Mouse (Mus musculus) midbrain, postnatal 0 days (tissue): Measurements from ENCODE around the gene Gm9922. TPM values are rescaled to one million over a fixed set of nuclear protein-coding genes. Genes with fewer than 3 reads are reported as not detected.

Source experiments
- ATAC-seq: fragments of 200-750 bp; cut with Nextera tagmentation; 2 replicates; pipeline ENCODE4 v1.8.0; 2017; ENCODE audit warnings: moderate number of reproducible peaks, mild to moderate bottlenecking, moderate TSS enrichment, moderate library complexity; ENCODE audit not compliant: low FRiP score
- DNase-seq: peaks from one replicate; pipeline ENCODE4 v3.0.0-alpha.2; 2015; ENCODE audit warnings: low spot score
- H3K27ac ChIP-seq: fragments of 300-500 bp; sonication (generic); 2 replicates; pipeline ENCODE4 v1.5.1; 2014; ENCODE audit warnings: low read depth, mild to moderate bottlenecking, low read length, mixed read lengths
- H3K27me3 ChIP-seq: fragments of 300-500 bp; sonication (generic); 2 replicates; pipeline ENCODE4 v1.6.1; 2014; ENCODE audit warnings: low read length, control low read depth, mixed read lengths; ENCODE audit not compliant: insufficient read depth
- H3K36me3 ChIP-seq: fragments of 300-500 bp; sonication (generic); 2 replicates; pipeline ENCODE4 v1.6.1; 2014; ENCODE audit warnings: low read length, control low read depth, mixed read lengths; ENCODE audit not compliant: insufficient read depth
- H3K4me1 ChIP-seq: fragments of 300-500 bp; sonication (generic); 2 replicates; pipeline ENCODE4 v1.6.1; 2014; ENCODE audit warnings: mild to moderate bottlenecking, control low read depth, antibody characterized with exemption, low read length, mixed read lengths; ENCODE audit not compliant: insufficient read depth
- H3K4me2 ChIP-seq: fragments of 300-500 bp; sonication (generic); 2 replicates; pipeline ENCODE4 v1.6.1; 2014; ENCODE audit warnings: low read depth, mild to moderate bottlenecking, low read length, mixed read lengths; ENCODE audit not compliant: poor library complexity, severe bottlenecking
- H3K4me3 ChIP-seq: fragments of 300-500 bp; sonication (generic); 2 replicates; pipeline ENCODE4 v1.5.1; 2014; ENCODE audit warnings: low read depth, mild to moderate bottlenecking, low read length, moderate library complexity
- H3K9ac ChIP-seq: fragments of 300-500 bp; sonication (generic); replicated peaks from 2 replicates; pipeline ENCODE4 v1.6.1; 2014; ENCODE audit warnings: mild to moderate bottlenecking, low read length, moderate library complexity, mixed read lengths; ENCODE audit not compliant: poor library complexity, severe bottlenecking
- H3K9me3 ChIP-seq: fragments of 300-500 bp; sonication (generic); 2 replicates; pipeline ENCODE4 v1.6.1; 2016; ENCODE audit warnings: low read length, control low read depth
- CTCF ChIP-seq: IDR thresholded peaks from 2 replicates; pipeline ENCODE4 v1.5.1; 2016; ENCODE audit warnings: antibody characterized with exemption, mild to moderate bottlenecking
- WGBS: fragments of 180-500 bp; shearing (Covaris S2); extraction: QIAGEN DNeasy Blood & Tissue Kit; methylation state at CpG from one replicate; pipeline ENCODE4 v1.1.7; 2014; 5-methylcytosine and 5-hydroxymethylcytosine counted together
- polyA plus RNA-seq: library from polyadenylated mRNA; unstranded; fragments of >200 nt; fragmentation: Nextera tagmentation; extraction: Ambion mirVana; gene quantifications from 2 replicates; pipeline ENCODE4 v1.2.1, GENCODE M21; 2015
- total RNA-seq: library from RNA; depleted of rRNA; stranded (reverse); fragments of >200 nt; gene quantifications from 2 replicates; pipeline ENCODE4 v1.2.3, GENCODE M21; 2014; rRNA removed

Gm9922 gene
- total and polyA plus RNA-seq, 2 experiments from 2014 or later: 0.69 TPM; not detected in 1

GRCm38 (mm10) chr14:101714414-101714813 is 15.2 kb downstream of the Gm9922 start:
- ATAC-seq: no peak
- Histone ChIP-seq H3K9ac (no peak overlapping the region), H3K9me3 (no peaks in the 10 kb centered on the region), H3K4me3 (no peak overlapping the region), H3K4me2 (no peak overlapping the region), H3K27me3 (no peaks in the 10 kb centered on the region), H3K4me1 (no peaks in the 10 kb centered on the region), H3K27ac (no peak overlapping the region), H3K36me3 (no peaks in the 10 kb centered on the region)
- 59% methylated on average over 2 of the region's 2 CpGs for WGBS
- TF ChIP-seq CTCF: no peak
- no peak for DNase-seq

- no peak for ATAC-seq
- 91% methylated on average over 5 of the region's 5 CpGs for WGBS
- Histone ChIP-seq H3K27me3 (no peaks in the 10 kb centered on the region), H3K27ac (no peak overlapping the region), H3K9ac (no peak overlapping the region), H3K9me3 (no peaks in the 10 kb centered on the region), H3K4me1 (no peaks in the 10 kb centered on the region), H3K36me3 (no peaks in the 10 kb centered on the region), H3K4me2 (no peak overlapping the region), H3K4me3 (no peak overlapping the region)
- no peak for TF ChIP-seq CTCF
- no peak for DNase-seq
Observed at GRCm38 (mm10) chr14:101707088-101707487, 22.5 kb downstream of the Gm9922 start.

- WGBS: 78% methylated on average over 4 of the region's 4 CpGs
- ATAC-seq (no peak), DNase-seq (no peak)
- Histone ChIP-seq H3K9ac (no peak overlapping the region), H3K4me1 (no peaks in the 10 kb centered on the region), H3K9me3 (no peaks in the 10 kb centered on the region), H3K4me2 (no peak overlapping the region), H3K36me3 (no peaks in the 10 kb centered on the region), H3K27me3 (no peaks in the 10 kb centered on the region), H3K4me3 (no peak overlapping the region), H3K27ac (no peak overlapping the region)
- TF ChIP-seq CTCF: no peak
Observed at GRCm38 (mm10) chr14:101704479-101704878, 25.1 kb downstream of the Gm9922 start.

- H3K9ac ChIP-seq: no peak overlapping the region
- 0 out of 2 replicates have a peak, but pooled peaks cover 7% of the 10 kb centered on the region for H3K36me3 ChIP-seq
- H3K27ac ChIP-seq: no peak overlapping the region
- ATAC-seq (no peak), DNase-seq (no peak)
- WGBS: 73% methylated on average over 2 of the region's 2 CpGs
- no peak overlapping the region for H3K4me3 ChIP-seq
- H3K9me3 ChIP-seq: no peaks in the 10 kb centered on the region
- no peak overlapping the region for H3K4me2 ChIP-seq
- H3K27me3 ChIP-seq: no peaks in the 10 kb centered on the region
- H3K4me1 ChIP-seq: no peaks in the 10 kb centered on the region
- TF ChIP-seq CTCF: no peak
Observed at GRCm38 (mm10) chr14:101688406-101688805, 41.2 kb downstream of the Gm9922 start.

- Histone ChIP-seq H3K27me3 (no peaks in the 10 kb centered on the region), H3K4me3 (no peak overlapping the region), H3K4me2 (no peak overlapping the region), H3K9me3 (no peaks in the 10 kb centered on the region), H3K36me3 (0 out of 2 replicates have a peak, but pooled peaks cover 5% of the 10 kb centered on the region), H3K27ac (no peak overlapping the region), H3K9ac (no peak overlapping the region), H3K4me1 (no peaks in the 10 kb centered on the region)
- TF ChIP-seq CTCF: no peak
- ATAC-seq: no peak
- WGBS: 90% methylated on average over 6 of the region's 6 CpGs
- no peak for DNase-seq
Observed at GRCm38 (mm10) chr14:101687696-101688095, 41.9 kb downstream of the Gm9922 start.

Other genes starting within 250 kb of the Gm9922 start
- gene Tbc1d4, start 120.6 kb downstream of the Gm9922 start, total RNA-seq: 21.0 and 21.6 TPM in 2 replicates
- 5.7 and 6.0 TPM in 2 replicates for gene Tbc1d4, start 120.6 kb downstream of the Gm9922 start, polyA plus RNA-seq
- 25.4 and 26.9 TPM in 2 replicates for gene Commd6, start 89.1 kb downstream of the Gm9922 start, total RNA-seq
- 77.8 and 81.5 TPM in 2 replicates for gene Commd6, start 89.1 kb downstream of the Gm9922 start, polyA plus RNA-seq
- gene Uchl3, start 75.8 kb downstream of the Gm9922 start, total RNA-seq: 75.7 and 85.0 TPM in 2 replicates
- gene Uchl3, start 75.8 kb downstream of the Gm9922 start, polyA plus RNA-seq: 261 and 269 TPM in 2 replicates
- gene Lmo7, start 143 bp upstream of the Gm9922 start, total RNA-seq: 6.1 and 8.1 TPM in 2 replicates
- gene Lmo7, start 143 bp upstream of the Gm9922 start, polyA plus RNA-seq: 2.8 and 3.0 TPM in 2 replicates